In genomic region chr10:62306483-62306882, GRCm38 (mm10) we compare ENCODE assay signal across 16 mouse cellular contexts. TPM values are rescaled to one million over a fixed set of nuclear protein-coding genes. Genes with fewer than 3 reads are reported as not detected.
DNase-seq lines count a peak whose midpoint lies in the region; ATAC-seq and TF ChIP-seq lines count a peak whose summit lies in the region.
"Had no signal": no experiment of that assay in that cellular context is flagged by ENCODE, and none has a peak within 500 bp of the region (broad histone marks: within the 10 kb centered on the region; RNA-seq: fewer than 3 reads in every experiment).

No protein-coding gene starts in this region.

- H3K9me3 ChIP-seq in hindbrain, embryonic 16.5 days (ENCODE audit: control insufficient read depth, low read length) = no peaks in the 10 kb centered on the region
- no peaks in the 10 kb centered on the region for H3K9me3 ChIP-seq in hindbrain, postnatal 0 days (ENCODE audit: low read length)
- no peaks in the 10 kb centered on the region for H3K9me3 ChIP-seq in lung, postnatal 0 days (ENCODE audit: low read length)
- H3K9me3 ChIP-seq in heart, embryonic 15.5 days (replicated peaks) = no peaks in the 10 kb centered on the region
- H3K9me3 ChIP-seq: forebrain, embryonic 15.5 days; neural tube, embryonic 12.5 days had no signal

- H3K27me3 ChIP-seq in hindbrain, embryonic 16.5 days (replicated peaks; ENCODE audit: control insufficient read depth, insufficient read depth, low read length) = no peaks in the 10 kb centered on the region
- no peaks in the 10 kb centered on the region for H3K27me3 ChIP-seq in hindbrain, postnatal 0 days (ENCODE audit: insufficient read depth, low read length)
- no peaks in the 10 kb centered on the region for H3K27me3 ChIP-seq in lung, postnatal 0 days (replicated peaks; ENCODE audit: insufficient read depth, low read length)
- no peaks in the 10 kb centered on the region for H3K27me3 ChIP-seq in heart, embryonic 15.5 days
- H3K27me3 ChIP-seq: forebrain, embryonic 15.5 days; neural tube, embryonic 12.5 days; Patski had no signal

- peaks cover 11% of the 10 kb centered on the region; the same call in 1 of the 2 replicates for H3K36me3 ChIP-seq in hindbrain, embryonic 16.5 days (ENCODE audit: control insufficient read depth, insufficient read depth, low read length)
- no peaks in the 10 kb centered on the region for H3K36me3 ChIP-seq in hindbrain, postnatal 0 days (ENCODE audit: insufficient read depth, low read length)
- peaks cover 4% of the 10 kb centered on the region; the same call in 1 of the 2 replicates for H3K36me3 ChIP-seq in lung, postnatal 0 days (ENCODE audit: insufficient read depth, low read length)
- H3K36me3 ChIP-seq in heart, embryonic 15.5 days = peaks cover 41% of the 10 kb centered on the region; the same call in 1 of the 2 replicates

- H3K4me2 ChIP-seq in hindbrain, embryonic 16.5 days (ENCODE audit: low read length) = no peak overlapping the region
- no peak overlapping the region for H3K4me2 ChIP-seq in hindbrain, postnatal 0 days (ENCODE audit: low read depth, low read length)
- no peak overlapping the region for H3K4me2 ChIP-seq in lung, postnatal 0 days (replicated peaks; ENCODE audit: low read depth, low read length)
- no peak overlapping the region for H3K4me2 ChIP-seq in heart, embryonic 15.5 days
- H3K4me2 ChIP-seq: forebrain, embryonic 15.5 days; neural tube, embryonic 12.5 days had no signal

- no peaks in the 10 kb centered on the region for H3K4me1 ChIP-seq in hindbrain, embryonic 16.5 days (ENCODE audit: control insufficient read depth, insufficient read depth, low read depth, low read length)
- no peaks in the 10 kb centered on the region for H3K4me1 ChIP-seq in hindbrain, postnatal 0 days (ENCODE audit: insufficient read depth, low read length)
- H3K4me1 ChIP-seq in lung, postnatal 0 days (ENCODE audit: insufficient read depth, low read depth, low read length) = no peaks in the 10 kb centered on the region
- peaks cover 15% of the 10 kb centered on the region for H3K4me1 ChIP-seq in heart, embryonic 15.5 days (replicated peaks)
- H3K4me1 ChIP-seq: neural tube, embryonic 12.5 days had no signal

- 58% methylated on average over 3 of the region's 3 CpGs for WGBS in hindbrain, embryonic 16.5 days
- WGBS in hindbrain, postnatal 0 days = 58% methylated on average over 3 of the region's 3 CpGs
- 28% methylated on average over 3 of the region's 3 CpGs for WGBS in lung, postnatal 0 days
- 42% methylated on average over 3 of the region's 3 CpGs for whole genome bisulfite sequencing in heart, embryonic 15.5 days

- no peak overlapping the region for H3K4me3 ChIP-seq in hindbrain, embryonic 16.5 days (ENCODE audit: low read length)
- H3K4me3 ChIP-seq in hindbrain, postnatal 0 days (ENCODE audit: low read length) = no peak overlapping the region
- no peak overlapping the region for H3K4me3 ChIP-seq in lung, postnatal 0 days (ENCODE audit: low read depth, low read length)
- no peak overlapping the region for H3K4me3 ChIP-seq in heart, embryonic 15.5 days
- H3K4me3 ChIP-seq: forebrain, embryonic 15.5 days; neural tube, embryonic 12.5 days had no signal

- H3K9ac ChIP-seq in hindbrain, embryonic 16.5 days (ENCODE audit: low read depth, low read length) = no peak overlapping the region
- no peak overlapping the region for H3K9ac ChIP-seq in hindbrain, postnatal 0 days (replicated peaks; ENCODE audit: low read length)
- H3K9ac ChIP-seq in lung, postnatal 0 days (replicated peaks; ENCODE audit: low read depth) = no peak overlapping the region
- H3K9ac ChIP-seq in heart, embryonic 15.5 days = no peak overlapping the region
- H3K9ac ChIP-seq: forebrain, embryonic 15.5 days; neural tube, embryonic 12.5 days had no signal

- no peak for TF ChIP-seq EP300 in lung, postnatal 0 days (IDR thresholded peaks at IDR 0.05)

- TF ChIP-seq CTCF in hindbrain, postnatal 0 days (IDR thresholded peaks at IDR 0.05; ENCODE audit: low read depth) = no peak
- no peak for TF ChIP-seq CTCF in lung, postnatal 0 days (IDR thresholded peaks at IDR 0.05)

- DNase-seq in hindbrain, postnatal 0 days (ENCODE audit: low spot score) = no peak
- no peak for DNase-seq in lung, postnatal 0 days (ENCODE audit: low spot score)
- no peak for DNase-seq in lung, postnatal 14 days
- peak; percentile 17 for DNase-seq in yolk sac, embryonic 10.5 days (ENCODE audit: low spot score)
- no peak for DNase-seq in frontal cortex, postnatal 14 days (ENCODE audit: low spot score in 2 of 2)
- no peak for DNase-seq in urinary bladder, adult 2 months (ENCODE audit: low spot score)
- DNase-seq: adrenal gland, adult 2 months; kidney, adult 18-20 months; lung, adult 18-20 months; midbrain, embryonic 14.5 days; right cerebral cortex, adult 18-20 months had no signal

- no peak overlapping the region for H3K27ac ChIP-seq in hindbrain, embryonic 16.5 days (ENCODE audit: low read depth, low read length)
- no peak overlapping the region for H3K27ac ChIP-seq in hindbrain, postnatal 0 days
- no peak overlapping the region for H3K27ac ChIP-seq in lung, postnatal 0 days (ENCODE audit: low read length)
- peak overlapping the region; percentile 39 for H3K27ac ChIP-seq in heart, embryonic 15.5 days
- H3K27ac ChIP-seq: forebrain, embryonic 15.5 days; neural tube, embryonic 12.5 days had no signal

- ATAC-seq in hindbrain, embryonic 16.5 days = peak; percentile 13; the same call in 1 of the 2 replicates
- ATAC-seq in hindbrain, postnatal 0 days = no peak
- ATAC-seq in lung, postnatal 0 days = peak; percentile 43
- no peak; the same call in 1 of the 2 replicates for ATAC-seq in heart, embryonic 15.5 days (replicated peaks; ENCODE audit: insufficient number of reproducible peaks, insufficient read depth, low FRiP score, low read depth)
- ATAC-seq: forebrain, embryonic 15.5 days; Patski had no signal

RNA-seq across cellular contexts. Expression of gene Tacr2, which starts 54.2 kb away (rescaled TPM):
- not detected in 2 replicates for polyA plus RNA-seq in hindbrain, embryonic 16.5 days (2015; fragmentation: Nextera tagmentation; extraction: Ambion mirVana)
- total RNA-seq in hindbrain, postnatal 0 days (2014; rRNA removed) = not detected in 2 replicates
- 0.08 TPM in 2 replicates for polyA plus RNA-seq in hindbrain, postnatal 0 days (2015; fragmentation: Nextera tagmentation; extraction: Ambion mirVana)
- polyA plus RNA-seq in lung, postnatal 0 days (2015; fragmentation: Nextera tagmentation; extraction: Ambion mirVana) = 0.32 and 0.40 TPM in 2 replicates
- 0.14 TPM in 1 of 2 replicates, not detected in the other for polyA plus RNA-seq in heart, embryonic 15.5 days (2015; fragmentation: Nextera tagmentation; extraction: Ambion mirVana)
- 4.2 and 10.7 TPM in 2 replicates for polyA plus RNA-seq in urinary bladder, adult 2 months (2012; rRNA removed)
- polyA plus RNA-seq: forebrain, embryonic 15.5 days; midbrain, embryonic 14.5 days; neural tube, embryonic 12.5 days had no signal

Comparison
In these comparisons a context has a peak if more than half of its experiments do, and no peak if none do; other contexts are left out.
1. ATAC-seq: peak in hindbrain, embryonic 16.5 days (single experiment) and lung, postnatal 0 days (single experiment); none in hindbrain, postnatal 0 days (single experiment) and heart, embryonic 15.5 days (single experiment).